Mouse (Mus musculus): Measurements from ENCODE around the gene N4bp2.
A peak's percentile ranks its signal among the peaks of the same experiment; 100 is the strongest.

N4bp2 gene

GRCm38 (mm10) chr5:65862217-65862927, 99.1 kb downstream of the N4bp2 start:
- no peak for DNase-seq (ENCODE audit: extremely low read depth, low read depth)

DNA sequence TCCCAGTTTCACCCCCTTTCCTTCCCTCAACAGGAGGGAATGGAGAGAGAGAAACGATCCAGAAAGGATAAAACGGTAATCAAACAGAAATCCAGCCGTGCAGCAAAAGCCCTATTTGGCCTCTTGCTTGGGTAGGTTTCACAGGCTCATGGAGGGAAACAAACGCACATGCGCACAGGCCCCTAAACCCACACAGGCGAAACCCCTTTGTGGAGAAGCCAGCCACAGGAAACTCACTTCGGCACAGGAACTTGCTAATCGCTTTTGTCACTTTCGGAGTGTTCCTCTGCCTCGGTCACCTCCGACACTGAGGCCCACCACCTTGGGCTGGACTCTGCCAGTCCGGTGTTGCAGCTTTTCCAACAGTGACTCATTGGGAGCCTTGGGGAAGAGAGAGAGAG, 100.0 kb downstream of the N4bp2 start:
- no peak for DNase-seq (ENCODE audit: extremely low read depth, low read depth)

GRCm38 (mm10) chr5:65864486-65864885, 101.2 kb downstream of the N4bp2 start:
- DNase-seq (ENCODE audit: extremely low read depth, low read depth) = no peak

GRCm38 (mm10) chr5:65864946-65865345, 101.6 kb downstream of the N4bp2 start:
- no peak for DNase-seq (ENCODE audit: extremely low read depth, low read depth)

DNA sequence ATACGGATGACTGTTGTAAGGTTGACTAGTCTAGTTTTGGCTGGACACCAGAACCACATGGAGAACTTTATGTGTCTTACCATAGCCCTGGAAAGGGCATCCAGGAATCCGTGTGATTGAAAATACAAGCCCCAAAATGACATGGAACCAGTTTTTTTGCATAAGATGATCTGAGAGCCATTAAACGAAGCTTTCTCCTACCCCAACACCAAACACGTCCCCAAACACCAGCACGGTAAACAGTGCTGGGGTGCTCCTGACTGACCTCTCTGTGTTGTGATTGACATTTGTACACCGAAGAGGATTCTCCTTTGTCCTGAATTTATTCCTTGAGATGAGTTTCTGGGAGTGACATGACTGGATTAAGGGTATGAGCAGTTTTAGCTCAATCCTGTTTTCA, 103.3 kb downstream of the N4bp2 start:
- no peak for DNase-seq (ENCODE audit: extremely low read depth, low read depth)

- DNase-seq (ENCODE audit: extremely low read depth, low read depth) = peak; percentile 50
These were observed 104.2 kb downstream of the N4bp2 start for GRCm38 (mm10) chr5:65867380-65868116.

DNA sequence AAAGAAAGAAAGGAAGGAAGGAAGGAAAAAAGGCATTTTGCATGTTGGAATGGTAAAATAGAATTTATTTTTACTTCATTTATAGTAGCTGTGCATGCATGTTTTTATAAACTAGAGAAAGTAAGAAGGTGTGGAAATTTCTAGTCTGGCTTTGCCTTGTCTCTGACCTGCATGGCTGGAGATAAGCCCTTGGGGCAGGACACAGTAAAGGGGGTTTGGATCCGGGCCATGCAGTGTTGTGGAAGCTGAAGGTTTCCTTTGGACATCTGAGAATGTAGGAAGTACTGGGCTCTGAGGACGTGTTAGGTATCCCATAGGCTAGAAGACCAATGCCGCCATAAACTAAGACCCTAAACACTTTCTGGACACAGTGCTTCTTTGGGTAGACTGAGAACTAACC, 105.1 kb downstream of the N4bp2 start:
- no peak for DNase-seq (ENCODE audit: extremely low read depth, low read depth)

DNA sequence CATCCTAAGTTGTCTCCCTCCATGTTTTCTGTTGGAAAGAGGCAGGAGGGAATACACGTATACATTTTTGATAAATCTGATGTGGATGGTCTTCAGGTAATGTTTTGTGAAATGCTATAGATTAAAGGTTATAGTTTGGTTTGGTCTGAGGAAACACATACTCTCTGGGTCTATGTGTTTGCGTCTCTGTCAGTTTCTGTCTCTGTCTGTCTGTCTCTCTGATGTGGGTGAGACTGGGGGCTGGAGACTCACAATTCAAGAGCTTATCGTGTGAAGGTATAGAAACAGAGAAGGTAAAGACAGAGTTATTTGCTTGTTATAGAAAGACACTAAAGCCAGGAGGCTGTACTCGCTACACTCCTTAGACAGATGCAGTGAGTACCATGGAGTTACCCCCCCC, 106.3 kb downstream of the N4bp2 start:
- DNase-seq (ENCODE audit: extremely low read depth, low read depth) = no peak

GRCm38 (mm10) chr5:65871276-65871875, 108.1 kb downstream of the N4bp2 start:
- DNase-seq (ENCODE audit: extremely low read depth, low read depth) = no peak

DNA sequence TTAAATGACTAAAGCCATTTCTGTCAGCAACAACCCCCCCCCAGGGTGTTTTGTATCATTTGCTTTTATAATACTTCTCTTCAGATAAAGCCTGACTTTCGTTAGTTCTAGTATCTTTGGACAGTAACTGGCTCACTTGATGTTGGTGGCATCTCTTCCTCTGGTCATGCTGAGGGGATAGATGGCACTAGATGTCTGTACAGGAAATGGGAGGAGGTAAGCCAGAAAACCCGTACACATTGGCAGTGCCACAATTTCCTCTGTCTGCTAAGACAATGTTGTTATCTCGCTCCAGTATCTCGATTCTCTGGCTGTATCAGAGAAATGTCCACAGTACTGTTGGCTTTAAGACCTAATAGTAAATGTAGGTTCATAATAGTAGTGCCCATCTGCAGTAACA, 109.9 kb downstream of the N4bp2 start:
- DNase-seq (ENCODE audit: extremely low read depth, low read depth) = no peak

DNA sequence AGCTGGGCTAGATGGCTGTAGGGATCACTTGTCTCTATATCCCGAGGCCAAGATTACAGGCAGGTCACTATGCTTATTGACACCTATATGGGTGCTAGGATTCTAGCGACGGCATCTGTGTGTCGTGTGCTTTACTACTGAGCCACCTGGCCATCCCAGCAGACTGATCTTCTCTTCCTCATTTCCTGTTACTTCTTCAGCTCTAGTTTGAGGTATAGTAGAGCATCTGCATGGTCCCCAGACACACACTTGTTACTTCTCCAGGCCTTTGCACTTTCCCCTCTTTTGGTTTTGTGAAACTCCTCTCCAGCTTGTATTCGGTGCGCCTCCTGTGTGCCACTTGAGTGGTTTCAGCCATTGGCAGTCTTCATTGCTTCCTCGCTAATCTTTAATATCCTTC, 111.9 kb downstream of the N4bp2 start:
- no peak for DNase-seq (ENCODE audit: extremely low read depth, low read depth)

GRCm38 (mm10) chr5:65878367-65878766, 115.0 kb downstream of the N4bp2 start:
- DNase-seq (ENCODE audit: extremely low read depth, low read depth) = no peak

All from MEL-GATA-1-ER (cell line).